Mouse (Mus musculus): ENCODE data around the gene Arid1b.

- TF ChIP-seq CTCF (IDR thresholded peaks at IDR 0.05; ENCODE audit: low read depth, low read length) (no peak), POLR2A (IDR thresholded peaks at IDR 0.05; ENCODE audit: extremely low read depth, insufficient read depth, low read length) (no peak)
These were observed 59.1 kb downstream of the Arid1b start for GRCm38 (mm10) chr17:5053201-5053600.
